Mouse (Mus musculus) adrenal gland, adult 10 weeks (tissue): ENCODE data around the gene Tnp2. TPM values are rescaled to one million over a fixed set of nuclear protein-coding genes. Genes with fewer than 3 reads are reported as not detected.

Experiments
- polyA plus RNA-seq: library from polyadenylated mRNA; stranded (reverse); fragments of 350-450 nt; fragmentation: Illumina TruSeq; extraction: RNeasy Lipid Tissue Mini Kit (QIAGEN cat#74804); gene quantifications from one replicate; pipeline ENCODE4 v1.2.3, GENCODE M21; 2014; ENCODE audit warnings: low read depth, low replicate concordance

The Tnp2 gene
- polyA plus RNA-seq = not detected

GRCm38 (mm10) chr16:10788271-10788670 is at the start of gene Tnp2:
TSS of gene Tnp2 (minus strand) at chr16:10788660.

GRCm38 (mm10) chr16:10834911-10835587 is 46.6 kb upstream of the Tnp2 start, which contains the start of gene Rmi2:
TSS of gene Rmi2 (plus strand) at chr16:10835059.

GRCm38 (mm10) chr16:10812865-10813371 is 24.5 kb upstream of the Tnp2 start, which contains the start of gene Gm11172:
TSS of gene Gm11172 (plus strand) at chr16:10812915.

GRCm38 (mm10) chr16:10805789-10806527 is 17.5 kb upstream of the Tnp2 start, which contains the start of gene Prm1:
TSS of gene Prm1 (minus strand) at chr16:10805839.

GRCm38 (mm10) chr16:10796034-10796433 is 7.6 kb upstream of the Tnp2 start, which contains the start of gene Prm2:
TSS of gene Prm2 (minus strand) at chr16:10796134.

GRCm38 (mm10) chr16:10790702-10791101 is 2.2 kb upstream of the Tnp2 start, which contains the start of gene Prm3:
TSS of gene Prm3 (minus strand) at chr16:10790914.

GRCm38 (mm10) chr16:10785371-10786231 is 2.9 kb downstream of the Tnp2 start, which contains the start of gene Socs1:
TSS of gene Socs1 (minus strand) at chr16:10785536.

Other genes with a start within 250 kb of the Tnp2 start
- 1.7 TPM for gene Dexi, start 245.6 kb downstream of the Tnp2 start, polyA plus RNA-seq
- gene Clec16a, start 243.3 kb downstream of the Tnp2 start, polyA plus RNA-seq = 18.7 TPM
- gene Socs1, start 3.1 kb downstream of the Tnp2 start, polyA plus RNA-seq = 0.47 TPM
- gene Prm3, start 2.3 kb upstream of the Tnp2 start, polyA plus RNA-seq = not detected
- not detected for gene Prm2, start 7.5 kb upstream of the Tnp2 start, polyA plus RNA-seq
- gene Prm1, start 17.2 kb upstream of the Tnp2 start, polyA plus RNA-seq = not detected
- not detected for gene Gm11172, start 24.3 kb upstream of the Tnp2 start, polyA plus RNA-seq
- gene Rmi2, start 46.4 kb upstream of the Tnp2 start, polyA plus RNA-seq = not detected